Mouse (Mus musculus): Measurements from ENCODE around the gene Isx. TPM values are rescaled to one million over a fixed set of nuclear protein-coding genes. Genes with fewer than 3 reads are reported as not detected.

The Isx gene
- polyA plus RNA-seq, 1 experiment from 2014 or later: not detected

DNA sequence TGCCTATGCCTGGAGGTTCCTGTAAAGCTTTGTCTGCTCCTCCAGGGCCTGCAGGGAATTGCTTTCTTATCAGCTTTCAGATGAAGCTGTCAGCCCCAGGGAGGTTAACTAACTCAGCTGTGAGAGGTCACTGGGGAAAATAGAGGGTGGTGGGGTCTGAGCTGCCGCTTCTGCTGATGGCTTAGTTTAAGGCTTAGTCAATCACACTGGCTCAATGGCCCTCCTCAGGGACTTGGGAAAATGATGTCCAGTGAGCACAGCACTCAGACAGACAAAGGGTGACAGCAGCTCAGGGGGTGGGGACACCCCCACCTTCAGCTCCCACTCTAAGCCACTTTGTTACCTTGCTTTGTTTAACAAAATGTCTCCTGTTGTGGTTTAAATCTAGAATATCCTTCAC lies 55.0 kb downstream of the Isx start:
- WGBS: 42% methylated on average over 1 of the region's 1 CpGs
- H3K9ac ChIP-seq (replicated peaks; ENCODE audit: low read length): no peak overlapping the region
- no peaks in the 10 kb centered on the region for H3K9me3 ChIP-seq (ENCODE audit: low read length)
- H3K4me1 ChIP-seq (ENCODE audit: insufficient read depth, low read length): no peaks in the 10 kb centered on the region
- H3K27me3 ChIP-seq (ENCODE audit: insufficient read depth, low read length): no peaks in the 10 kb centered on the region
- H3K27ac ChIP-seq (ENCODE audit: low read length): no peak overlapping the region
- H3K4me3 ChIP-seq (ENCODE audit: low read length): no peak overlapping the region
- H3K36me3 ChIP-seq (ENCODE audit: insufficient read depth, low read length): no peaks in the 10 kb centered on the region
- H3K4me2 ChIP-seq (replicated peaks; ENCODE audit: low read depth, low read length): no peak overlapping the region
- no peak for ATAC-seq (ENCODE audit: low FRiP score, low TSS enrichment)

DNA sequence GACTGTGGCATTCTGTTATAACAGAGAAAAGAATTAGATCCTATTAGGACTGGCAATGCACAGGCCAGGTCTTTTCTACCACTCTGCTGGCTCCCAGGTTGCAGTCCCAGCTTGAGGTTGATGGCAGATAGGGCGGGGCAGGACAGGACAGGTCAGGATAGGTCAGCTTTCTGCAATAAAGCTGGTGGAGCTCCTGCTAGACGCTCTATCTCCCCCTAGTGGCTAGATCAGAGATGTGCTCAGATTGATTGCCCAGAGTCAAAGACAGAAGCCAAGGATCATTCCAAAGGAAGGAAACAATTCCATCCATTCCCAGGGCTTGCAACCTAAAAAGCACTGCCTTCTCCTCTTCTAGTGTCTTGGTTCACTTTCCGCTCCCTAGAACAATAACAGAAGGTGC lies 57.8 kb downstream of the Isx start:
- Histone ChIP-seq H3K36me3 (ENCODE audit: insufficient read depth, low read length) (no peaks in the 10 kb centered on the region), H3K27ac (ENCODE audit: low read length) (no peak overlapping the region)

DNA sequence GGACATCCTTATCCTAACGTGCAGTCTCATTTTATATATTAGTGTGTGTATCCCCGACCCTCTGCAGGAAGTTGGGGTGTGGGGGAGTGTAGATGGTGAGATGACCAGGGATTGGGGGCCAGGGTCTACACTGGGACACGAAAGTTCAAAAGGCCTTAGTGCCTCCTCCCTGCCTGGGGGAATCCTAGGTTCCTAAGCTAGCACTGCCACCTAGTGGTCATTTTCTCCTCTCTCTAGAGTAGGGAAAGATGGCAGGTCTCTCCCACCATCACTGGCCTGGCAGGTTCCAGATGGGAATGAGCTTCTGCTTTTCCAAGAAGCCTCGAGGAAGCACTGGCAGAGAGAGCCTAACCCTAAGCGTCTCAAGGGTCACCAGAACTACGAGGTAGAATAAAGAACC lies 62.3 kb downstream of the Isx start:
- H3K9ac ChIP-seq (replicated peaks; ENCODE audit: low read length): no peak overlapping the region
- ATAC-seq (ENCODE audit: low FRiP score, low TSS enrichment): peak; percentile 84
- no peak overlapping the region for H3K4me2 ChIP-seq (replicated peaks; ENCODE audit: low read depth, low read length)
- no peak overlapping the region for H3K27ac ChIP-seq (ENCODE audit: low read length)
- WGBS: 19% methylated on average over 6 of the region's 6 CpGs
- no peaks in the 10 kb centered on the region for H3K9me3 ChIP-seq (ENCODE audit: low read length)
- no peaks in the 10 kb centered on the region for H3K4me1 ChIP-seq (ENCODE audit: insufficient read depth, low read length)
- H3K27me3 ChIP-seq (ENCODE audit: insufficient read depth, low read length): no peaks in the 10 kb centered on the region
- H3K4me3 ChIP-seq (ENCODE audit: low read length): no peak overlapping the region
- H3K36me3 ChIP-seq (ENCODE audit: insufficient read depth, low read length): no peaks in the 10 kb centered on the region

More for the DNA sequence above, 57.8 kb downstream of the Isx start:
- Histone ChIP-seq H3K9me3 (ENCODE audit: low read length) (no peaks in the 10 kb centered on the region), H3K27me3 (ENCODE audit: insufficient read depth, low read length) (no peaks in the 10 kb centered on the region), H3K4me1 (ENCODE audit: insufficient read depth, low read length) (no peaks in the 10 kb centered on the region), H3K4me3 (ENCODE audit: low read length) (no peak overlapping the region), H3K4me2 (replicated peaks; ENCODE audit: low read depth, low read length) (no peak overlapping the region), H3K9ac (replicated peaks; ENCODE audit: low read length) (no peak overlapping the region)
- 0 out of 2 replicates have a peak, but pooled peaks have one; percentile 40 for ATAC-seq (ENCODE audit: low FRiP score, low TSS enrichment)
- 32% methylated on average over 3 of the region's 3 CpGs for WGBS

DNA sequence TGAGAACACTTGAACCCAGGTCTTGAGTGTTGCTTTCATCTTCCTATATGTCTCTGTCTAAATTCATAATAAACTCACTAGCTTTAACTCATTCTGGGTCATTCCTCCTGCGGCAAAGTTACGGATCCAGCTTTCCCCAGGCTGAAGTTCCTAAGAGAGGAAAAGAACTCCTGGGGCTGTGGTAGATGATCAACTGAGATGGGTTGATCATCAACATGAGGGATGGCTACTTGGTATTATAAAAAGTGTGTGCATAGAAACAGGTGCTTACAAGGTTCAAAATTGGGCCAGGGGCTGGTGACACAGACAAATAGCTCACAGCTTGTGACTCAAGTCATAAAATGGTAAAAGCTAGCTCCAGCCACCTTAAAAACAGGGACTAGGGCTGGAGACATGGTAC lies 63.7 kb downstream of the Isx start:
- Histone ChIP-seq H3K27me3 (ENCODE audit: insufficient read depth, low read length) (no peaks in the 10 kb centered on the region), H3K9me3 (ENCODE audit: low read length) (no peaks in the 10 kb centered on the region), H3K27ac (ENCODE audit: low read length) (no peak overlapping the region), H3K4me2 (replicated peaks; ENCODE audit: low read depth, low read length) (no peak overlapping the region), H3K4me1 (ENCODE audit: insufficient read depth, low read length) (no peaks in the 10 kb centered on the region), H3K4me3 (ENCODE audit: low read length) (no peak overlapping the region), H3K9ac (replicated peaks; ENCODE audit: low read length) (no peak overlapping the region), H3K36me3 (ENCODE audit: insufficient read depth, low read length) (no peaks in the 10 kb centered on the region)
- no peak; the same call in 1 of the 2 replicates for ATAC-seq (ENCODE audit: low FRiP score, low TSS enrichment)
- 77% methylated on average over 2 of the region's 2 CpGs for WGBS

DNA sequence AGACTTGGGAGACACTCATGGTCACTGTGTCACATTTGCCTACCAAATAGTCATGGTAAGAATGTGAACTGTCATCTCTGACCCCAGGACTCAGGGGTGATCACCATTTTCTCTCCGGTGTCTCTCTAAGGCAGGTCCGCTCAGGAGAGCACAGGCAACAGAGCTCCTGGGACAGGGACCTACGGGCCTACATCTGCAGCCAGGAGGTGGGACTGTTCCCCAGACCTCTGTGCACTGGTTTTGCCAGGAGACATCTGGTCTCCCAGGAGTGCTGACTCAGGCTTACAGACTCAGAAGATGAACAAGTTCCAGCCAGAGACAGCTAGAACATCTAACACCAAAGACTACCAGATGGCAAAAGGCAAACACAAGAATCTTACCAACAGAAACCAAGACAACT lies 69.1 kb downstream of the Isx start:
- Histone ChIP-seq H3K9ac (replicated peaks; ENCODE audit: low read length) (no peak overlapping the region), H3K27me3 (ENCODE audit: insufficient read depth, low read length) (no peaks in the 10 kb centered on the region), H3K36me3 (ENCODE audit: insufficient read depth, low read length) (no peaks in the 10 kb centered on the region), H3K9me3 (ENCODE audit: low read length) (no peaks in the 10 kb centered on the region), H3K4me2 (replicated peaks; ENCODE audit: low read depth, low read length) (no peak overlapping the region), H3K4me1 (ENCODE audit: insufficient read depth, low read length) (no peaks in the 10 kb centered on the region), H3K27ac (ENCODE audit: low read length) (no peak overlapping the region), H3K4me3 (ENCODE audit: low read length) (no peak overlapping the region)
- 92% methylated on average over 3 of the region's 3 CpGs for WGBS
- ATAC-seq (ENCODE audit: low FRiP score, low TSS enrichment): no peak

Other genes starting within 250 kb of the Isx start
- gene Hmgxb4, start 120.2 kb downstream of the Isx start, polyA plus RNA-seq (2015; fragmentation: Nextera tagmentation; extraction: Ambion mirVana): 33.8 and 45.4 TPM in 2 replicates
- gene Tom1, start 160.5 kb downstream of the Isx start, polyA plus RNA-seq (2015; fragmentation: Nextera tagmentation; extraction: Ambion mirVana): 33.8 and 35.7 TPM in 2 replicates
- 51.6 and 56.2 TPM in 2 replicates for gene Hmox1, start 220.4 kb downstream of the Isx start, polyA plus RNA-seq (2015; fragmentation: Nextera tagmentation; extraction: Ambion mirVana)
- gene Mcm5, start 236.4 kb downstream of the Isx start, polyA plus RNA-seq (2015; fragmentation: Nextera tagmentation; extraction: Ambion mirVana): 189 and 191 TPM in 2 replicates

All from kidney, embryonic 16.5 days (tissue).